Mouse (Mus musculus) ZHBTc4 (cell line): Measurements from ENCODE around the gene Scrn3.
A peak's percentile ranks its signal among the peaks of the same experiment; 100 is the strongest.

Experiments used
- DNase-seq: peaks from one replicate; pipeline ENCODE4 v3.0.0-alpha.2; 2011; ENCODE audit warnings: low read depth, low spot score

Gene Scrn3

DNA sequence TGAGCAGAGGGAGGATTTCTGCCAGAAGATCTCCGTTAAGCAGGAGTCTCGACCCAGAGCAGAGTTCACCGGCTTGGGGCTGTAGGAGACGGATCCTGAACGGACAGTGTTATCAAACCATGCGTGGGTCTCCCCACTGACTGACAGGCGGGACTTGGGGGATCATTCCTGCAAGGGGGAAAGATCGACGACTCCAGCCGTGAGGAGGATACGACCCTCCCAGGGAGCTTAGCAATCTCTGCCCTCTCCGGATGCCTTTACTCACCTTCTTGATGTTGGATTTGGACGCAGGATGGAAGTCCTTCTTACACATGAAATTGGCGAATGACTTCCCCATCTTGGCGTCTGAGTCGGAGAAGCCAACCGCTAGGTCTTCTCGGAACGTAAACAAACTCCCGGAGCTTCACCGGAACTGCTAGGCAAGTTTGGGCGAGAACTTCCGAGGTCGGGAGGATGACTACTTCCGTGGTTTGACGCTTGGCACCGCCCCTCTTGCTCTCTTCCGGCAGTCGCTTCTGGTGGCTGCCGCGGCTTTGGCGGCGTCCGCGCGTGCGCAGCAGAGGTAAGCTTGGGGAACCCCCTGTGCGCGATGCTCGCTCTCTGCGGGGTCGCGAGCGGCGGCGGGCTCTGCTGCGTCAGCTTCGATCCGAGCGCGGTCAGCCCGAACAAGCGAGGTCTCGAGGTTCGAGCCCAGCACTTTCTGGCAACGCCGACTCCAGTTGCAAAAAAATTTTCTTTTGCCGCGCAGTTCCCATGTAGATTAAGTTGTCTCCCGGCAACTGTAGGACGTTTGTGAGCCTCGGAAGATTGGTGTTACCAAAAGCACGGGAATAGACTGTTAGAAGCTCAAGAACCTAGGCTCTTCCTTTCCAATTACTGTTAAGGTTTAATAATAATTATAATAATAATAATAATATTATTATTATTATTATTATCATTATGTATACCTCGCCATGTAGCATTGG, at the start of gene Scrn3, which contains the start of gene Cir1:
Scrn3 (plus strand) TSS at position 450 of the 965 bp plus-strand sequence.
Cir1 (minus strand) TSS at position 550 of the 965 bp plus-strand sequence.
- DNase-seq, result peak; percentile 99

DNA sequence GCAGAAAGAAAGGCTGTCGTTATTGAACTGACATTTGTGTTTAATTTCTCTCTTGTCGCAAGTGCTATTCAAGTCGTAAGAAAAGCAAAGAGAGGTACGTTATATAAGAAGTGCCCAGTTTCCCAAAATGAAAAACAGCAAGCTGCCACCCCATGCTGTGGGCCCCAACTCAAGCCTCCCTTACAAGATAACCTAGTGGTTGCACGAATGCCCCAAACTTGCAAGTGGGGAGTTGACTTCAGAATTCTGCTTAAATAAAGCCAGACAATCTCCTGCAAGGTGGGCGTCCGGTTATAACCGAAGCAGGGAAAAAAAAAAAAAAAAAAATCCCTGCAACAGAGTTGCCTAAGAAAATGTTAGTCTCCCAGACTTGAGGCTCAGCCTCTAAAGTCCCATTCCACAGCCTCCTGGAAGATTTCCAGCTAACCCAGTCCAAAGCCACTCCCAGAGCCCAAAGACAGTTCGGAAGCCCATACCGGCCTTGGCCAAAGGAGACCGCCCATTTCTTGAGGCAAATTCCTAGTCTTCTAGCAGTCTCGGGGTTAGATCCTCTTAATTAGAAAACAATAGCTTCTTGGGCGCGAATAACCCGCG, 49.1 kb upstream of the Scrn3 start:
- DNase-seq, result peak; percentile 69

DNA sequence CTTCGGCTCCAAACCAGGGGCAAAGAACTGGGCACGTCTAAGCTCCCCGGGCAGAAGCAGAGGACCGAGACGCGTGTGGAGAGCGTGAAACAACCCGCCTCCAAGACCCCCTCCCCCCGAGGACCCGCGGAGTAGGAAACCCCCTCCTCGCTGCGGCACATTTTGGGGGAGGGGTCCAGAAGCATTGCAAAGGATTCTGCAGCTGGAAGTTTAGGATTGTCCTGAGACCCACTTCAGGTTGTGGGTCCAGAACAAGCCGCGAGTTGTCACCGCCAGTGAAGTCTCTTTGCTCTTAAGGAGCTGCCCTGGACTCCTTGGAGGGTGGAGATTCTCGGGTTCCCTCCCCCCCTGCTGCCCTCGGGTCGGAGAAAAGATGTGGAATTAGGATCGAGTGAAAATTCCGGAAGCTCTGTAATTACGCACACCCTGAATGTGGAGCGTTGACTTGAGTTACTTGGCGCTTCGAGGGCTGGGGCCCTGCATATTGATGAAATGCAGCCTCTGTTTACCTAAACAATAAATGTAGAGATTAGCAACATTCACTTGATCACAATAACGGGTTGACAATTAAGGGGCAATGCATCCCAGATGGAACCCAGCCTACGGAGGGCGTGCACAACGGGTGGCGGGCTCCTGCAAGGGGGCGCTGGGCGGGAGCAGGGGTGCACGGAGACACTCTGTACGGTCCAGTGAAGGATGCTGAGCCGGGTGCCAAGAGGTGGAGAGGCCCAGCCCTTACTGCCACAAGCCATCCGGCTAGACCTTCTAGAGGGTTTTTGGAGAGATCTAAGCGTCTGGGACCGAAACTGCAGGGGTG, 48.4 kb upstream of the Scrn3 start:
- DNase-seq, result peak; percentile 74

DNA sequence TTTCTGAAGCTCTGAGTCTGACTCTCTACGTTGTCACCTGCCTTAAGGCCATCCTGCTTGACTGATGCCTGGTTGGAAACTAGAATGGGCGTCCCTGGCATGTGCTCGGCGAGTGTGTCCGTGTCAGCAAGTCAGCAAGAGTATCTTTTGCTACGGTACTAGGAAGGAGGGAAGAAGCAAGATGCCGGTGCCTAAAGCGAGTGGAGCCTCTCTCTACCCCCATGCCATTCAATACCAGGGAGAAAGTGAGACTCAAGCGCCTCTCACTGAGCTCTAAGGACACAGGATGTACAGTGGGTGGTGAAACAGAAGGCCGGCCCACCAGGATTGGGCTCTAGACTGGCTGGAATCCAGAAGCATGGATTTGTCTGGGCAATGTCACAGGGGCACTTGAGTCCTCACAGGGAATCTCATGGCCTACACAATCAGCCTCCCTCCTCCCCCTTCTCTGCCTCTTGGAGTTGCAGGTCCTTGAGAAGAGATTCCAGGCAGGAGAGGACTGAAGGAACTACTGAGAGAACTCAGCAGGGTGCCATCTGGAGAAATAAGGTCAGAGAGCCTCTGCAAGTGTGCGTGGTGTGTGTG, 47.7 kb upstream of the Scrn3 start:
- DNase-seq, result peak; percentile 54

DNA sequence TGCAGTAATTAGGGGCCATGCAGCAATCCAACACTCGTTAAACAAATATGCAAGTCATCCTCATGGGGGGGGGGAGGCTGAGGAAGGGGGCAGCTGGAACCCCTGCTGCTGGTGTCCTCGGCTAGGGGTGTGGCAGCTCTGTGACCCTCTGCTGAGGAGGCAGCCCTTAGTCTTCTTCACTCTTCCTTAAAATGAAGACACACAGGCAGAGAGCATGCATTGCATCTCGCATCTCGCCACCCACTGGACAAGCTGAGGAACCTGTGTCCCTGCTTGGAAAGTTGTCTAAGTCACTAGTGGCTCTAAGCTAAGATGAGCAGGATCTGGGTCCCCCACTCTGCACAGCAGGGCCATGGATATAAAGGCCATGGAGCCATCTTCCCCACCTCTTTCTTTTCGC, 46.4 kb upstream of the Scrn3 start:
- no peak for DNase-seq

DNA sequence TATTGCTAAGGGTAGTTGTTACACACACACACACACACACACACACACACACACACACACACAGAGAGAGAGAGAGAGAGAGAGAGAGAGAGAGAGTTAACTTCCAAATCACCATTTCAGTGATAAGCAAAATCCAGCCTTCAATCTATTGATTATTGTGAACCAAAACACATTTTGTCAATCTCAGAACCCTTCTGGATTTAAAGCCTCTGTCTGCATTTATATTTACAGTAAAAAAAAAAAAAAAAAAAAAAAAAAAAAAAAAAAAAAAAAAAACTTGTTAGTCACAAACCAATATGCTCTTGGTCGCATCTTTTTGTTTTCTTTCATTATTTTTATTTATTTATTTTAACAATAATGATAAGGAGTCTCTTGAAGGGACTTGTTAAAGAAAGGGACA, 45.8 kb upstream of the Scrn3 start:
- DNase-seq, result no peak

DNA sequence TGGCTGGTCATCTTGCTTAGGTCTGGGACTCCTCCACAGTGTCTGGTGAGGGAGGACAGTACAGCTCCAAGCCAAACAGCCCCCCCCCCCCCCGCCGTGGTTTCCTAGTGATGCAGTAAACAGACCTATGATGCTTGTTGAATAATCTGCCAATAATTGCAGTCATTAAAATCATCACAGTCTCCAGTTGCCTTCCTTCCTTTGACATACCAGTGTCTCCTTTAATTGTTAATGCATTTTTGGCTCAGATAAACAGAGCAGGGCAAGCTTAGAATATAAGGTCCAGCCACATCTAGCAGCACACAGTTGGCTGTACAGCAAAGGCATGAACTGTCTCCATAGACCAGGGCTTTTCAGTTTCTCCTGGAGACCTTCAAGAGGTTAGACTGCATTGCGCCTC, 45.2 kb upstream of the Scrn3 start:
- DNase-seq, result no peak

DNA sequence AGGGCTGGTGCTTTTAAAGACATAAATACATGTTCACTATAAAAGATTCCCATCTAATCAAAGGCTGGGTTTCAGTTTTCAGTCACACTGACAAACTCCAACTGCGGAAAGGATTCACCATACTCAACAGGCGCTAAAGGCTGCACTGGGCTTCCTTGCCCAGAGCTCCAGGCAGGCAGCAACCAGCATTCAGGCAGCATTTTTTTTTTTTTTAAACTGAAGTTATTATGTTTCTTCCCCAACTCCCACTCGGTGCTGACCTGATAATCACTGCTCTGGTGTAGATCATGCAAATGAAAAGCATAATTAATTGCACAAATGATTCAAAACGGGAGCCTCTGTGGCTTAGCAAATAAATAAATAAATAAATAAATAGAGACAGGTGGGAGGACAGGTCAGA, 44.6 kb upstream of the Scrn3 start:
- DNase-seq, result no peak

DNA sequence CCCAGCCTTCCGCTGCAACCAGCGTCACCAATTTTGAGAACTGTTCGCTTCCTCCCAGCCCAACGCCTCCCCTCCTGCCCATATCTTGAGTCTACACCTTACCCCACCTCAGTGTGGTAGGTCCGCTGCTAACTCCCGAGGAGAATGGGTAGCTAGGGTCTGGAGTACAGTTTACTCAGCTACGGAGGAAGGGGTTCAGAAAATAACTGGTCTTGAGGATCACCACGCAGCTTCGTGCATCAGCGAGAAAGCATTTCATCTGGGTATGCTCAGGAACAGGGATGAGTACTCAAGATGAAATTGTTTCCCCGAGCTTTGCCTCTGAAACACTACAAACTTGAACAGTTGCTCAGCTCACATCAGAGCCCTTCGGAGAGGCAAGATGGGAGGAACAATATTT, 44.1 kb upstream of the Scrn3 start:
- DNase-seq, result no peak

DNA sequence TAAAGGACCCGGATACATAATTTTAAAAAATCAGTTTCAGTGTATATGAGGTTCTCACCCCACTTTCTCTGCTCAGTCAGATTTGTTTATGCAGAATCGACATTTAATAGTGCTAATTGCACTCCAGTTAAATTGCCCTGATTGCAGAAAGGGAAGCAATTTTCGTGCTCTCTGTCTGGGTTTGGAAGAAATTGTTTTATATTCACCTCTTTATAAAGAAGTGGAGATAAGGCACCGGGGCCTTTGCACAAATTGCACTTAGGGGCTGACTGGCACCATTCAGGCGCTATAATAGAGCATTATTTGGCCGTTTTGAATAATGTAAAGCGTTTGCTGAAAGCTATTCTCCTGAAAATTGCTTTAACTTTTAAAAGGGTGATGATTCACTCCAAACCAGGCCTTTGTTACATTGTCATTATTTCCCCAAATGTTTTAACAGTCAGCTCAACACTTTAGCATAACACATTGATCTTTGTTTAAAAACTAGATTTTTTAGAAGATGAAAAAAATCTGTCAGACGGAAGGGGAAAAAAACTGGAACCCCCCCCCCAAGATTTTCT, 43.5 kb upstream of the Scrn3 start:
- no peak for DNase-seq

DNA sequence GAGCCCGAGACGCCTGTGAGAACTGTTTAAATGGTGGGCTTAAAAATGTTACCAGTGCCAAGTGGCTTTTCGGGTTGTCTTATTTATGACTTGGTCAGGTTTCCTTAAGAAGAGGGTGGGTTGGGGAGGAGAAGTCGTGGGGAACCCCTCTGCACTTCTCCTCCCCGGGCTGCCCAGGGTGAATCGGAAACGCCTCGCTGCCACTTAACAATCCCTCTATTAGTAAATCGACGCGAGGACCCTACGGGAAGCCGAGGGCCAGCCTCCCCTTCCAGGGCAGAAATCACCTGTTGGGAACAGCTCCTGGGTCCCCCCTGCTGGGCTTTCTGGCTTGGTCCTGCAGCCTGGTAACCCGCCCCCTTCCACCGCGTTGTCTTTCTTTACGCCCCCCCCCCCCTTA, 42.7 kb upstream of the Scrn3 start:
- peak; percentile 33 for DNase-seq

DNA sequence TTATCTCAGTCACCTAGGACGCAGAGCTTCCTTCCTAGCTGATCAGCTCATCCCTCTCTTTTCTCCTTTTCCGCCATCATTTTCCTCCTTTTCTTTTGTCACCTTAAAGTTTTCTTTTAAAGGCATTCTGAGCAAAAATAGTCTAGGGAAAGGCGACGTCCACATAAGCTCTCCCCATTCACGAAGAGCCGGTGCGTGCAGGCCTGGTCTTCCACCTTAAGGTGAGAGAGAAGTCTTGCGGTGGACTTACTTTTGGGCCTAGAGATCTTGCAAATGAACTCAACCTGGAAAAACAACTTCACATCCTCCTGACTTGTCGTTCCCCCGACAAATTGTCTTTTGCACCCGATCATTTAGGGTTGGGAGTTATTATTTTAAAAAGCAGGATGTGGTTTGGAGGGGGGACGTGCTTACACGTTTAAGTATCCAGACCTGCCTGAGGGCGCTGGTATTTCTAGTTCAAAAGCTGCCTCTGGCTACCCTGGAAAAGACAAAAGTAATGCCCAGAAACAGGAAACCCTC, 42.3 kb upstream of the Scrn3 start:
- DNase-seq, result peak; percentile 24

DNA sequence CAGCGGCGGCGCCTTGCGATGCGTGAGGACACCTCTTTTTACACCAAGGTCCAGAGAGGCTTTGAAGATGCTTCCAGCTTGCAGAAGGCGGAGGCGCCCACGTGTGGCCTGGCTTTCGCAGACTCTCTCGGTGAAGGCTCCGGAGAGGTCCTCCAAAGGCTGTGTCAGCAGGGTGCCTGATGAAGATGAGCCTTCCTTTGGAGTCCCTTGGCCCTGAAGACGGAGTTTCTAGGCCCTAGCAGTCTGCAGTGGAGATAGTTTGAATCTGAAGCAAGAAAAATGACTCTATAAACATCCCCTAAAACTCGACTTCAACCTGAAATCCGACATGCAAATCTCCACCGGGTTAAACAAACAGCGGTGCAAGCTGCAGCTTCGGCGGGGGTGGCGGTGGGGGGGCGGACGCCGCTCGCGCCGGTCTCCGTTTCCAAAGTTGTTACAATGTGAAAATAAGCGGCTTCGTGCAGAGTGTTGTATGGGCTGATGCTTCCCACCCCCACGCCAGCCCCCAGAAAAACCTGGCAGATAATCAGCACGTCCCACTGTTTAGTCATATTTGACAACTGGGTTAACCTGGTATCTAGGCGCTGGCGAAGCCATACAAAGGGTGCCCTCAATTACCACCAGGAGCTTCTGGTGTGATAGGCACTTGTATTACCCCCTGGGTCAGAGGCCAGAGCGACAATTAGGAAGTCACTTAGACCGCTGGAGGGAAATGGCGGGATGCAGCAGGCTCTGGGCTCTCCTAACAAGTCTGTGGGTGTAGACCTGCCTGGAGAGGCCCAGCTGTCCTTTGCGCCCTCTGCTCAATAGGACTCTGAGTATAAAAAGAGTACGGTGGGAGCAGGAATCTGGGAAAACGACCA, 41.6 kb upstream of the Scrn3 start:
- DNase-seq, result peak; percentile 57

DNA sequence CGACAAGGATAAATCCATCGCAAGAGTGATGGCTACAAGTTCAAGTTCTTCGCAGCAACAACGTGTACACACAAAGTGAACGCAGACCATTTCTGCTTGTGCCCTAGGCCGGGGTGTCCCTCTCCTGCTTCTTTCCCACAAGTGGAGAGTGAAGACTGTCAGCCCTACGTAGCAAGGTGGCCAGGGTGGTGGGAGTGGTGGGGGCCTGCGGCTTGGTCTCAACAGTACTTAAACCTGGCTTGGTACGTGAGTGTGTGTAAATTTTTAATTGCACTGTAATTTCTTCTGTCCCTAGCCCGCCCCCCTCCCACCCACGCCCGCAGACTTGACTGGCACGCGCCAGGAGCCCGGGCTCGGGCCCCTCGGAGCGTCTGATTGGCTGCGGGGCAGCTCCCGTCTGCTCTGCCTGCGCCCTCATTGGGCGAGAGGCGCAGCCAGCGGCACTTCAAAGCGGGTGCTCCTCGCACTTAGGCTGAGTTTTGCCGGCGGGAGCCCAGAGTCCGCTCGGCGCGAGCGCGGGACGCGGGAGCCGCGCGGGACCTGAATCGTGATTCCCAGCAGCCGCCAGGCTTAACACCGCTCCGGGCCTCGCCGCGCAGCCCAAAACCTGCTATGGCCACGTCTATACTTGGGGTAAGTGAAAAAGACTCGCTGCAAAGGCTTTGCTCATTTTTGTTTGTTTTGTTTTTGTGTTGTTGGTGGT, 40.8 kb upstream of the Scrn3 start, which contains the start of gene Sp9:
Sp9 (plus strand) TSS at position 467 of the 703 bp plus-strand sequence.
- peak; percentile 93 for DNase-seq

DNA sequence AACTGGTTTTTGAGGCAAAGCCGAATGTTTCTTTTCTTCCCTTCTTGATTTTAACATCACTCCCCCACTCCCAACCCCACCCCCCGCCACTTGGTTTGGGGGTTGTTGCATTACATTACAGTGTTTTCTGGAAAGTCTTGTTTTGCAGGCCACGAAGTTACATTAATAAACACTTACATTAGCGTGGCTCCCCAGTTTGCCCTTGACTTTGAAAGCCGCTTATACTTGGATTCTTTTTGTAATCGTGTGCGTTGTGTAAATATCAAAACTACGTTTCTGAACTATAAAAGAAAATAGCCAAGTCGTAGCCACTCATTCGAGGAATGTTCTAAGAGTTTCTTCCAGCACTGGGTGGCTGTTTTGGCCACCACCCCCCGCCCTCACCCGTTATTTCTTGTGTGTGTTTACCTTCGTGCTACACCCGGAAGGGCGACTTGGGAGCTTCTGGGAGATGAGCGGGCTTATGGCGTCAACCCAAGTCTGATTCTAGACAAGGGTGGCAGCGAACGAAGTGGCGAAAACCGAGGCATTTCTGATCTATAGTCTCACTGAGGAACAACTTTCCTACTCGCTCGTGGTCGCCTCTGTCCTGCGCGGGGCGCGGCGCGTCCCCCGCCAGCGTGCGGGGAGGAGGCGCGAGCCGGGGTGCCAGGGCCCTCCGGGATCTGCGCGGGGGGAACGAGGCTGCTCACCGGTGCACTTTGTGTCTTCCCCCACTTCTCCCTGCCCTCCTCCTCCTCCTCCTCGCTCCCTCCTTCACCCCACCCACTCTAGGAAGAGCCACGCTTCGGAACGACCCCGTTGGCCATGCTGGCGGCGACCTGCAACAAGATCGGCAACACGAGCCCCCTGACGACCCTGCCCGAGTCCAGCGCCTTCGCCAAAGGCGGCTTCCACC, 39.8 kb upstream of the Scrn3 start:
- peak; percentile 58 for DNase-seq

DNA sequence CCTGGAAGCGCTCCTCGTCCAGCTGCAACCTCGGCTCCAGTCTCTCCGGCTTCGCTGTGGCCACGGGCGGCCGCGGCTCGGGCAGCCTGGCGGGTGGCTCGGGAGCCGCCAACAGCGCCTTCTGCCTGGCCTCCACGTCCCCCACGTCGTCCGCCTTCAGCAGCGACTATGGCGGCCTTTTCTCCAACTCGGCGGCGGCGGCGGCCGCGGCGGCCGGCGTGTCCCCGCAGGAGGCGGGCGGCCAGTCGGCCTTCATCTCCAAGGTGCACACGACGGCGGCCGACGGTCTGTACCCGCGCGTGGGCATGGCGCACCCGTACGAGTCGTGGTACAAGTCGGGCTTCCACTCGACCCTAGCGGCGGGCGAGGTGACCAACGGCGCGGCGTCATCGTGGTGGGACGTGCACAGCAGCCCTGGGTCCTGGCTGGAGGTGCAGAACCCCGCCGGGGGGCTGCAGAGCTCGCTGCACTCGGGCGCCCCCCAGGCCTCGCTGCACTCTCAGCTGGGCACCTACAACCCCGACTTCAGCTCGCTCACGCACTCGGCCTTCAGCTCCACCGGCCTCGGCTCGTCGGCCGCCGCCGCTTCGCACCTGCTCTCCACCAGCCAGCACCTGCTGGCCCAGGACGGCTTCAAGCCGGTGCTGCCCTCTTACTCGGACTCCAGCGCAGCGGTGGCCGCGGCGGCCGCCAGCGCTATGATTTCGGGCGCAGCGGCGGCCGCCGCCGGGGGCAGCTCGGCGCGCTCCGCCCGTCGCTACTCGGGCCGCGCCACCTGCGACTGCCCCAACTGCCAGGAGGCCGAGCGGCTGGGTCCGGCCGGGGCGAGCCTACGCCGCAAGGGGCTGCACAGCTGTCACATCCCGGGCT, 38.9 kb upstream of the Scrn3 start:
- peak; percentile 62 for DNase-seq
